Mouse (Mus musculus) limb, embryonic 12.5 days (tissue): ENCODE measurements around the gene Antxr1. TPM values are rescaled to one million over a fixed set of nuclear protein-coding genes. Genes with fewer than 3 reads are reported as not detected.
A peak's percentile ranks its signal among the peaks of the same experiment; 100 is the strongest.

ENCODE experiments used
- ATAC-seq: fragments of 200-750 bp; cut with Nextera tagmentation; 2 replicates; pipeline ENCODE4 v1.8.0; 2017; ENCODE audit warnings: low read depth, moderate TSS enrichment; ENCODE audit not compliant: insufficient number of reproducible peaks, insufficient read depth, low FRiP score, low TSS enrichment
- H3K27ac ChIP-seq: fragments of 300-500 bp; sonication (generic); 2 replicates; pipeline ENCODE4 v1.5.1; 2016; ENCODE audit warnings: mild to moderate bottlenecking, moderate library complexity
- H3K27me3 ChIP-seq: fragments of 300-500 bp; sonication (generic); 2 replicates; pipeline ENCODE4 v1.6.1; 2016; ENCODE audit warnings: mild to moderate bottlenecking, moderate library complexity
- H3K36me3 ChIP-seq: fragments of 300-500 bp; sonication (generic); 2 replicates; pipeline ENCODE4 v1.6.1; 2016; ENCODE audit warnings: mild to moderate bottlenecking, moderate library complexity
- H3K4me1 ChIP-seq: fragments of 300-500 bp; sonication (generic); replicated peaks from 2 replicates; pipeline ENCODE4 v1.6.1; 2016
- H3K4me2 ChIP-seq: fragments of 300-500 bp; sonication (generic); 2 replicates; pipeline ENCODE4 v1.6.1; 2016; ENCODE audit warnings: mild to moderate bottlenecking, moderate library complexity
- H3K4me3 ChIP-seq: fragments of 300-500 bp; sonication (generic); replicated peaks from 2 replicates; pipeline ENCODE4 v1.5.1; 2016; ENCODE audit warnings: mild to moderate bottlenecking
- H3K9ac ChIP-seq: fragments of 300-500 bp; sonication (generic); replicated peaks from 2 replicates; pipeline ENCODE4 v1.6.1; 2016; ENCODE audit warnings: mild to moderate bottlenecking, moderate library complexity
- H3K9me3 ChIP-seq: fragments of 300-500 bp; sonication (generic); 2 replicates; pipeline ENCODE4 v1.6.1; 2016; ENCODE audit warnings: mild to moderate bottlenecking, moderate library complexity
- WGBS: fragments of 180-500 bp; shearing (Covaris S2); methylation state at CpG from one replicate; pipeline ENCODE4 v1.1.7; 2016; 5-methylcytosine and 5-hydroxymethylcytosine counted together
- polyA plus RNA-seq: library from polyadenylated mRNA; unstranded; fragments of >200 nt; fragmentation: Nextera tagmentation; extraction: Ambion mirVana; gene quantifications from 2 replicates; pipeline ENCODE4 v1.2.1, GENCODE M21; 2016

Antxr1 gene
- polyA plus RNA-seq, 1 experiment from 2014 or later: 16.2 TPM

- WGBS: 73% methylated on average over 20 of the region's 20 CpGs
- no peak overlapping the region for H3K27ac ChIP-seq
Observed at GRCm38 (mm10) chr6:87119066-87119837, 216.4 kb downstream of the Antxr1 start.

GRCm38 (mm10) chr6:87116596-87116995 lies 219.0 kb downstream of the Antxr1 start:
- ATAC-seq: no peak
- 84% methylated on average over 7 of the region's 7 CpGs for WGBS

More at GRCm38 (mm10) chr6:87119066-87119837, 216.4 kb downstream of the Antxr1 start:
- peaks cover 20% of the 10 kb centered on the region for H3K4me1 ChIP-seq
- H3K9me3 ChIP-seq: no peaks in the 10 kb centered on the region
- H3K27me3 ChIP-seq: no peaks in the 10 kb centered on the region
- no peak overlapping the region for H3K4me3 ChIP-seq
- no peak for ATAC-seq
- H3K9ac ChIP-seq: no peak overlapping the region
- H3K4me2 ChIP-seq: no peak overlapping the region
- no peaks in the 10 kb centered on the region for H3K36me3 ChIP-seq

GRCm38 (mm10) chr6:87115981-87116380 lies 219.6 kb downstream of the Antxr1 start:
- WGBS: 86% methylated on average over 2 of the region's 2 CpGs
- Histone ChIP-seq H3K36me3 (no peaks in the 10 kb centered on the region), H3K4me3 (no peak overlapping the region), H3K4me1 (peaks cover 31% of the 10 kb centered on the region), H3K27me3 (no peaks in the 10 kb centered on the region), H3K27ac (no peak overlapping the region; the same call in 1 of the 2 replicates), H3K9ac (no peak overlapping the region), H3K4me2 (no peak overlapping the region), H3K9me3 (no peaks in the 10 kb centered on the region)
- no peak for ATAC-seq

More at GRCm38 (mm10) chr6:87116596-87116995, 219.0 kb downstream of the Antxr1 start:
- Histone ChIP-seq H3K4me2 (no peak overlapping the region), H3K9ac (no peak overlapping the region), H3K27me3 (no peaks in the 10 kb centered on the region), H3K27ac (no peak overlapping the region; the same call in 1 of the 2 replicates), H3K9me3 (no peaks in the 10 kb centered on the region), H3K4me1 (peaks cover 28% of the 10 kb centered on the region), H3K4me3 (no peak overlapping the region), H3K36me3 (no peaks in the 10 kb centered on the region)

- no peak for ATAC-seq
- H3K4me3 ChIP-seq: no peak overlapping the region
- 79% methylated on average over 6 of the region's 6 CpGs for WGBS
- H3K4me2 ChIP-seq: no peak overlapping the region
- H3K9ac ChIP-seq: no peak overlapping the region
- no peaks in the 10 kb centered on the region for H3K36me3 ChIP-seq
- peak overlapping the region; percentile 45; the same call in 1 of the 2 replicates for H3K27ac ChIP-seq
- H3K27me3 ChIP-seq: no peaks in the 10 kb centered on the region
- peaks cover 19% of the 10 kb centered on the region for H3K4me1 ChIP-seq
- no peaks in the 10 kb centered on the region for H3K9me3 ChIP-seq
Observed at GRCm38 (mm10) chr6:87112125-87112524, 223.5 kb downstream of the Antxr1 start.

- Histone ChIP-seq H3K36me3 (no peaks in the 10 kb centered on the region), H3K9ac (no peak overlapping the region), H3K4me1 (peaks cover 16% of the 10 kb centered on the region), H3K4me3 (no peak overlapping the region), H3K4me2 (no peak overlapping the region), H3K9me3 (no peaks in the 10 kb centered on the region), H3K27me3 (no peaks in the 10 kb centered on the region), H3K27ac (no peak overlapping the region)
- no peak for ATAC-seq
- WGBS: 89% methylated on average over 1 of the region's 1 CpGs
Observed at GRCm38 (mm10) chr6:87111493-87111892, 224.1 kb downstream of the Antxr1 start.

GRCm38 (mm10) chr6:87104123-87104796 lies 231.4 kb downstream of the Antxr1 start, which contains the start of gene D6Ertd527e:
Gene D6Ertd527e (plus strand): TSS chr6:87104746.
- Histone ChIP-seq H3K9me3 (no peaks in the 10 kb centered on the region), H3K4me2 (no peak within 1 kb of the TSS), H3K9ac (no peak within 1 kb of the TSS), H3K27ac (peak within 1 kb of the TSS; percentile 41; the same call in 1 of the 2 replicates), H3K4me1 (peaks cover 29% of the 10 kb centered on the region), H3K4me3 (no peak within 1 kb of the TSS), H3K27me3 (no peaks in the 10 kb centered on the region), H3K36me3 (no peaks in the 10 kb centered on the region)
- 81% methylated on average over 11 of the region's 11 CpGs for WGBS
- ATAC-seq: no peak

- Histone ChIP-seq H3K27ac (peak overlapping the region; percentile 78; the same call in 1 of the 2 replicates), H3K36me3 (no peaks in the 10 kb centered on the region), H3K9ac (no peak overlapping the region), H3K4me3 (no peak overlapping the region), H3K4me2 (no peak overlapping the region), H3K9me3 (no peaks in the 10 kb centered on the region), H3K4me1 (peaks cover 29% of the 10 kb centered on the region), H3K27me3 (no peaks in the 10 kb centered on the region)
- 47% methylated on average over 1 of the region's 1 CpGs for WGBS
- no peak for ATAC-seq
Observed at GRCm38 (mm10) chr6:87103314-87103713, 232.3 kb downstream of the Antxr1 start.

GRCm38 (mm10) chr6:87102421-87102911 lies 233.2 kb downstream of the Antxr1 start:
- Histone ChIP-seq H3K27ac (peak overlapping the region; percentile 78), H3K27me3 (no peaks in the 10 kb centered on the region), H3K9me3 (no peaks in the 10 kb centered on the region), H3K4me1 (peaks cover 29% of the 10 kb centered on the region), H3K9ac (no peak overlapping the region), H3K4me2 (peak overlapping the region; percentile 17; the same call in 1 of the 2 replicates), H3K4me3 (no peak overlapping the region), H3K36me3 (no peaks in the 10 kb centered on the region)
- ATAC-seq: no peak
- 19% methylated on average over 7 of the region's 7 CpGs for WGBS

- H3K4me1 ChIP-seq: peaks cover 29% of the 10 kb centered on the region
- WGBS: 27% methylated on average over 4 of the region's 4 CpGs
- H3K4me2 ChIP-seq: peak overlapping the region; percentile 17; the same call in 1 of the 2 replicates
- no peaks in the 10 kb centered on the region for H3K36me3 ChIP-seq
- no peak for ATAC-seq
- H3K4me3 ChIP-seq: no peak overlapping the region
- no peaks in the 10 kb centered on the region for H3K27me3 ChIP-seq
- H3K27ac ChIP-seq: peak overlapping the region; percentile 78; the same call in 1 of the 2 replicates
- H3K9ac ChIP-seq: no peak overlapping the region
- H3K9me3 ChIP-seq: no peaks in the 10 kb centered on the region
Observed at GRCm38 (mm10) chr6:87101955-87102353, 233.7 kb downstream of the Antxr1 start.

- Histone ChIP-seq H3K27ac (no peak overlapping the region), H3K4me3 (peak overlapping the region; percentile 18; the same call in 1 of the 2 replicates), H3K9me3 (no peaks in the 10 kb centered on the region), H3K4me1 (peaks cover 29% of the 10 kb centered on the region), H3K36me3 (no peaks in the 10 kb centered on the region), H3K4me2 (peak overlapping the region; percentile 50), H3K27me3 (no peaks in the 10 kb centered on the region), H3K9ac (no peak overlapping the region)
- ATAC-seq: peak; percentile 40
- WGBS: 10% methylated on average over 12 of the region's 12 CpGs
Observed at GRCm38 (mm10) chr6:87101281-87101954, 234.2 kb downstream of the Antxr1 start.
